Mouse (Mus musculus) bone marrow, adult 2 months (tissue): ENCODE measurements around the gene Igsf11. TPM values are rescaled to one million over a fixed set of nuclear protein-coding genes. Genes with fewer than 3 reads are reported as not detected.

Source experiments
- H3K27ac ChIP-seq: fragments of 200-500 bp; 2 replicates; pipeline ENCODE4 v1.5.1; 2012; ENCODE audit warnings: low read depth, mild to moderate bottlenecking, control low read depth, inconsistent platforms, low read length; ENCODE audit not compliant: control insufficient read depth, poor library complexity, insufficient read depth
- H3K4me1 ChIP-seq: fragments of 200-500 bp; 2 replicates; pipeline ENCODE4 v1.6.1; 2011; ENCODE audit warnings: low read length; ENCODE audit not compliant: control insufficient read depth, insufficient read depth
- H3K4me3 ChIP-seq: fragments of 200-500 bp; replicated peaks from 2 replicates; pipeline ENCODE3; 2011; ENCODE audit warnings: mild to moderate bottlenecking, low read depth, low read length, control low read depth; ENCODE audit not compliant: control insufficient read depth
- CTCF ChIP-seq: fragments of 200-500 bp; IDR thresholded peaks from 2 replicates; pipeline ENCODE4 v1.5.1; 2011; ENCODE audit warnings: low read length, control low read depth; ENCODE audit not compliant: control insufficient read depth, insufficient read depth
- POLR2A ChIP-seq: fragments of 200-500 bp; IDR thresholded peaks from 2 replicates; pipeline ENCODE4 v1.6.1; 2011; ENCODE audit warnings: low read depth, mild to moderate bottlenecking, control low read depth, low read length, borderline replicate concordance; ENCODE audit not compliant: control insufficient read depth
- WGBS: fragments of 180-500 bp; shearing (Covaris S2); methylation state at CpG from one replicate; pipeline ENCODE4 v1.1.7; 2018; 5-methylcytosine and 5-hydroxymethylcytosine counted together
- polyA plus RNA-seq: library from polyadenylated mRNA; stranded (reverse); fragments of >200 nt; gene quantifications from 2 replicates; pipeline ENCODE4 v1.2.4, GENCODE M21; 2011; ENCODE audit warnings: low replicate concordance; ENCODE audit not compliant: missing spikeins, insufficient read depth, insufficient read length

Igsf11 gene
- polyA plus RNA-seq, 1 experiment = 1.2 TPM

DNA sequence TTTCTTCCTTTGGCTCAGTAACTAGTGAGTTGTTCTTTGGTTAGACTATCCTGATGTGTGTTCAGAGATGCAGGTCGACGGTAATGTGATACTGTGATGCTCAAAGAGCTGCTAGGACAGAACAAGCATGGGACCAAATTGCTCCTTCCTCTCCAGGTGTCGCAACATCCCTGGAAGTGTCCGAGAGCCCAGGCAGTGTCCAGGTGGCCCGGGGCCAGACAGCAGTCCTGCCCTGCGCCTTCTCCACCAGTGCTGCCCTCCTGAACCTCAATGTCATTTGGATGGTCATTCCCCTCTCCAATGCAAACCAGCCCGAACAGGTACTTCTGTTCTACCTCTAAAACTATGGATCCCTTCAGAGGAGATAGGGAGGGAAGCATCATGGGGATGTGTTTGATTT, 114.5 kb downstream of the Igsf11 start:
- 84% methylated on average over 7 of the region's 7 CpGs for WGBS
- TF ChIP-seq CTCF = no peak
- no peak for TF ChIP-seq POLR2A
- Histone ChIP-seq H3K27ac (no peak overlapping the region), H3K4me3 (no peak overlapping the region), H3K4me1 (no peaks in the 10 kb centered on the region)

DNA sequence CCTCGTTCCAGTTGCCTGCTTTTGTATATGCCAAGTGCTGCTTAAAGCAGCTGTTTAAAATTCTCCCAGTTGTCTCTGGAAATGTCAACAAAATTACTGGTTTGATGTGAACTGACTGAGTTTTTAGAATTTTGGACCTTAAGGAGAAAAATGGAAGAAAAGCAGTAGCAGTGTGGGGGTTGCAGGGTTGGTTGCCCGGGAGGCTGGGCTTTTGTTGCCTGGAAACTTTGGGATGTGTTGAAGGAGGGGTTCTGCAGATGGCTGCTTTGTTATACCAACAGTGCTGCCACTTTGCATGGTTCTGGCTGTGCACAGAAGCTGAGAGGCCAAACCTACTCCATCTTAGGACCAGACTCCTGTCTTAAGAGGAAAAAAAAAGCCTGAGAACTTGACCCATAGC, 127.0 kb downstream of the Igsf11 start:
- Histone ChIP-seq H3K27ac (no peak overlapping the region), H3K4me3 (no peak overlapping the region), H3K4me1 (no peaks in the 10 kb centered on the region)
- 72% methylated on average over 2 of the region's 2 CpGs for WGBS
- no peak for TF ChIP-seq POLR2A
- no peak for TF ChIP-seq CTCF

DNA sequence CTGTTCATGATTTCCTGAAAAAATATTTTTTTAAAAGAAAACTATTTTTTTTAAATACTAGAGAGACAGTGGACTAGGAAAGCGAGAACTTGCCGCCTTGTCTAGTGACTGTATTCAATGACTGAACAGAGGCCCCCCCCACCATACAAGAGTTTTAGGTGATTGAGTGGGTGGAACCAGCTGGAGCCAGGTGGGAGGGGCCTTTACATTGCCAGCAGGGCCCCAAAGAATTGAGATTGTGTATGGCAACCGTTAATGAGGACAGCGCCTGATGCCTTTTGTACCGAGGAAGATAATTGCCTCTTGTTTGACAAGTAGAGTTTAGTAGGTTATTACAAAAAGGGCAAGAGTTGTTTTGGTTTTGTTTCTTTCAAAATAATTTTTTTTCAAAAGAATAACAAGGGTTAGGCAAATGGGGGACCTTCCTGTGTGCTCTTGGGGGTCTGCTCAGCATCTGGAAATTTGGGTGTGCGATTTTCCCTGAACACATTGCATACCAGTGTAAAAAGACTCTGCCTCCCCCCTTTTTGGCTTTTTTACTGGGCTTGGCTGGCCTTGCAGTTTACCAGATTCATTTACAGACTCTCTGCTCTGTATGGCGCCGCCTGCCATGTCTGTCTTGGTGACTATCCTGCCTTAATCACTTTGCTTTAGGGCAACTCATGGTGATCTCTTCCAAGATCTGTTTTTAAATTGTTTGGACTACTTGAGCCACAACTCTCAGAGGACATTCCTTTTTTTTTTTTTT, 133.7 kb downstream of the Igsf11 start:
- Histone ChIP-seq H3K4me3 (no peak overlapping the region), H3K4me1 (no peaks in the 10 kb centered on the region), H3K27ac (no peak overlapping the region)
- TF ChIP-seq POLR2A = no peak
- TF ChIP-seq CTCF = no peak
- 80% methylated on average over 8 of the region's 8 CpGs for WGBS

DNA sequence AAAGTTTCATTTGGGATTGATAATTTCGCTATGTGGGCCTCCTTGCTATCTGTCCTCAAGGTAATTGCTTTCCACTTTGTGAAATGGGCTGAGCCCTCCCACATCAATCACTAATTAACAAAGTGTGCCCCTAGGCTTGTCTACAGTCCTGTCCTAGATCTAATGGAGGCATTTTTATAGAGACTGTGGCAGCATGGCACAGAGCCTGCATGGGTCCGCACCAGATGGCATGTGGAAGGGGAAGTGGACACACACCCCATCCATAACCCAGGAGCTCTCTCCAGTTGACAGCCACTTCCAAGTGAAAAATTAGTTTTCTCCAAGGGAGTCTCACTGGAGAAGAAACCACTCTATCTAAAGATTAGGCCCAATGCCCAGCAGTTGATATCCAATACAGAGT, 138.9 kb downstream of the Igsf11 start:
- TF ChIP-seq POLR2A = no peak
- no peak for TF ChIP-seq CTCF
- Histone ChIP-seq H3K4me1 (no peaks in the 10 kb centered on the region), H3K4me3 (no peak overlapping the region), H3K27ac (no peak overlapping the region)
- WGBS = 80% methylated on average over 2 of the region's 2 CpGs

DNA sequence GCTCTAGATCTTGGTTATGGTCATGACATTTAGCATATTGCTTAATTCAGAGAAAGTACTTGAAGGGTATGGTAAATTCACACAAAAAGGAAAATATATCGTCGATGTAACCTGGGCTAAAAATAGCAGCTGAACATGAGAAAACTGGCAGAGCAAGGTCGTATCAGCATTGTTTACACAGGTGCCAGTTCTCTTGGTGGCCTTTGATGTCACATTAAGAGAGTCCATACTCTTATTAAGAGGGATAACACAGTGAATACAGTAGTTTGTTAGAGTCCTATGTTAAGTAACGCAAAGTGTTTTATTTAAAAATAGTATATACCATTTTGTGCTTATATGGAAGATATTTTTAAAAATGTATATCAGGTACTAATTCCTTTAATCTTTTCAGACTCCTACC, 144.8 kb downstream of the Igsf11 start:
- 67% methylated on average over 4 of the region's 4 CpGs for WGBS
- Histone ChIP-seq H3K4me1 (no peaks in the 10 kb centered on the region), H3K27ac (no peak overlapping the region), H3K4me3 (no peak overlapping the region)
- TF ChIP-seq POLR2A (no peak), CTCF (no peak)

DNA sequence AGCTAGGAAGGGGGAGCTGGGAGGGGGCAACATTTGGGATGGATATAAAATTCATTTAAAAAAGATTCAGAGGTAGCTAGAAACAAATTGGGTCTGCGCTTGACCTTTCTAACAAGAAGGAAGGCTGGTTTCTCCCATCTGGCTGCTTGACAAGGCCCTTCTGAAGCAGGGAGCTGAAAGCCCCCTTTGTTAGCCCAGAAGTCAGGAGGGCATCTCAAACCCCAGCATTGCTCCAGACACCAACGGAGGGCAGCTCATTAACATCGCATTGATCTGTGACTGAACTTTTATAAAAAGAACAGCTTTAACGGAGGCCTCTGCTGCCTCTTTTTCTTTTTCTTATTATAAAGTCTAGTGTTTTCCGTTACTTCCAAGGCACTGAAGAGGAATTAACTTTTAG, 151.9 kb downstream of the Igsf11 start:
- no peak for TF ChIP-seq CTCF
- no peak for TF ChIP-seq POLR2A
- WGBS = 73% methylated on average over 5 of the region's 5 CpGs
- Histone ChIP-seq H3K4me3 (no peak overlapping the region), H3K4me1 (no peaks in the 10 kb centered on the region), H3K27ac (no peak overlapping the region)

DNA sequence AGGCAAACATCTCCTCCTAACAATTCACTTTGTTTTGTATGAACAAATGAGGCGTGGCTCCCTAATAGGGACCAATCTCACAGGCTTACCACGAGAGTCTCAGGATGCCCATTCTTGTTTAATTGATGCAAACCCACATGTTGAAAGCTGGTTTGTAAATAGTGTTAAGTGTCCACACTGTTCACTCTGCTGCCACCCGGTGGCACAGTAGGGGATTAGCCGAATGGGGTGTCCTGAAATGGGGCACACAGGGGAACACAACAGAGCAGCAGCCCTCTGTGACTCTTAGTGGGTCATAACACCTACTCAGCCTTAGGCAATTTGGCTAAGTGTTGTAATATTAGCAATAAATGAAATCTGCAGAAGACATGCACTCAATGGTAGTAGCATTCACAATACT, 156.4 kb downstream of the Igsf11 start:
- TF ChIP-seq POLR2A = no peak
- TF ChIP-seq CTCF = peak; percentile 35; the same call in 1 of the 2 replicates
- Histone ChIP-seq H3K4me1 (no peaks in the 10 kb centered on the region), H3K4me3 (no peak overlapping the region), H3K27ac (no peak overlapping the region)
- WGBS = 10% methylated on average over 4 of the region's 4 CpGs

DNA sequence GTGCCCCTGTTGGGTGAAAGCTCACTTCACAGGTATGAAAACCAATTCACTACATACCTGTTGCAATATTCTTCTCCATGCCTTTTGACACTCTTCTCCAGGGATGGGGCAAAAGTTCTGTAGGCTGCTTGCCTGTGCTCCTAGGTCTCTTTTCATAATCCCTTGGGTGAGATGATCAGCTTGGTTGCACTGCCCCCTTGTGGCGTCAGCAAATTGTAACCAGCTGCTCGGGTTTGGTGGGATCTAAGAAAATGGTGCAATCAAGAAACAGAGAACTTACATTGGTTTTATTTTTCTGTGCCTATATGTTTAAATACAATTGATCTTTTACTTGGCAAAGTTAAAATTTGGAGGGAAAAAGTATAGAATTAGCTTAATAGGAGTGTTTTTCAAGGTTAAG, 160.5 kb downstream of the Igsf11 start:
- 0% methylated on average over 2 of the region's 2 CpGs for WGBS
- Histone ChIP-seq H3K27ac (no peak overlapping the region), H3K4me3 (no peak overlapping the region), H3K4me1 (no peaks in the 10 kb centered on the region)
- TF ChIP-seq CTCF (peak; percentile 31; the same call in 1 of the 2 replicates), POLR2A (no peak)

DNA sequence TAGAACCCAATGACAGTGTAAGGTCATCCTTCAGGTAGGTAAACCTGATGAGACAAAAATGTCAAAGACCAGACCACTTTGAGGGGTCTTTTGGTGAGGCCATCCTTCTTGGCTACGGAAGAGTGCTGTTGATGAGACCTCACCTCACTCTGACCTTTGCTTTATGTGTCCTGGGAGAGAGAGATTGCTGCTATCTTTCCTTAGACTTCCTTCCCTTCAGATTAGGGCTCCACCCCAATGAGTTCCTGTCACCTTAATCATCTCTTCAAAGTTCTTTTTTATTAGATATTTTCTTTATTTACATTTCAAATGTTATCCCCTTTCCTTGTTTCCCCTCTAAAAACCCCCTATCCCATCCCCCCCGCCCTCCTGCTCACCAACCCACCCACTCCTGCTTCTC, 161.3 kb downstream of the Igsf11 start:
- WGBS = 51% methylated on average over 2 of the region's 2 CpGs
- Histone ChIP-seq H3K27ac (no peak overlapping the region), H3K4me3 (no peak overlapping the region), H3K4me1 (no peaks in the 10 kb centered on the region)
- TF ChIP-seq POLR2A = no peak
- TF ChIP-seq CTCF = no peak
